Mouse (Mus musculus) ES-Bruce4 (cell line): ENCODE data around the gene Kcnj1. TPM values are rescaled to one million over a fixed set of nuclear protein-coding genes. Genes with fewer than 3 reads are reported as not detected.

Experiments
- H3K27ac ChIP-seq: 2 replicates; pipeline ENCODE4 v1.5.1; 2012; ENCODE audit warnings: low read length, inconsistent platforms; ENCODE audit not compliant: insufficient read depth
- H3K27me3 ChIP-seq: 2 replicates; pipeline ENCODE4 v1.6.1; 2012; ENCODE audit warnings: mild to moderate bottlenecking, low read length, inconsistent platforms; ENCODE audit not compliant: control insufficient read depth, poor library complexity, insufficient read depth, severe bottlenecking
- H3K36me3 ChIP-seq: 2 replicates; pipeline ENCODE4 v1.6.1; 2012; ENCODE audit warnings: inconsistent platforms, mild to moderate bottlenecking, low read length, moderate library complexity; ENCODE audit not compliant: control insufficient read depth, poor library complexity, insufficient read depth, severe bottlenecking
- H3K4me1 ChIP-seq: one replicate; pipeline ENCODE4 v1.8.1; 2011; ENCODE audit warnings: low read length; ENCODE audit not compliant: control insufficient read depth, insufficient read depth
- H3K4me3 ChIP-seq: 2 replicates; pipeline ENCODE4 v1.5.1; 2011; ENCODE audit warnings: low read depth, mild to moderate bottlenecking, low read length
- H3K9ac ChIP-seq: 2 replicates; pipeline ENCODE4 v1.6.1; 2012; ENCODE audit warnings: low read depth, mild to moderate bottlenecking, inconsistent platforms; ENCODE audit not compliant: poor library complexity, severe bottlenecking
- H3K9me3 ChIP-seq: replicated peaks from 2 replicates; pipeline ENCODE4 v1.6.1; 2012; ENCODE audit warnings: mild to moderate bottlenecking, low read length, inconsistent platforms; ENCODE audit not compliant: control insufficient read depth, poor library complexity, insufficient read depth, severe bottlenecking
- CTCF ChIP-seq: IDR thresholded peaks from one replicate; pipeline ENCODE4 v1.8.1; 2011; ENCODE audit warnings: low read depth, low read length
- EP300 ChIP-seq: IDR thresholded peaks from 2 replicates; pipeline ENCODE4 v1.6.1; 2011; ENCODE audit warnings: low read depth, low read length; ENCODE audit not compliant: insufficient read depth
- POLR2A ChIP-seq: IDR thresholded peaks from one replicate; pipeline ENCODE4 v1.8.1; 2011; ENCODE audit warnings: low read length; ENCODE audit not compliant: insufficient read depth
- polyA plus RNA-seq: library from polyadenylated mRNA; stranded (reverse); fragments of >200 nt; gene quantifications from 2 replicates; pipeline ENCODE4 v1.2.4, GENCODE M21; 2011; ENCODE audit warnings: low read depth; ENCODE audit not compliant: missing spikeins, insufficient read depth, insufficient read length

Gene Kcnj1
- polyA plus RNA-seq, 1 experiment, result not detected

DNA sequence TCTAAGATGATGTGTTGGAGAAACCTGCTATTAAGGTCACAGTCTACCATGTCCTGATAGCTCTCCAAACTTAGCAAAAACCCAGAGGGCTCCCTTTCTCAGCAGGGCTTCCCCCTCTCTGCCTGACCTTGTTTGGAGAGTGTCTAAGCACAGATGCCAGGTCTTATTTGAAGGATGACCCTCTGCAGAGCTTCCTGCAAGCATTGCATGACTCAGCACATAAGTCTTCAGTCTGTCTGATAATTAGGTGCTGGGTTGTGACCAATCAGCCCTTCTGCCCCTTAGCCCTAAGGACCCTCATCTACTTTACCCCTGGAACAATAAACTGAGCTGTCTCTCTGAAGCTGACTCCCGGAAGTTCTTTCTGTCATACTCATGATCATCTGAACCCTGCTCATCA is 11.5 kb upstream of the Kcnj1 start:
- Histone ChIP-seq H3K27me3 (no peaks in the 10 kb centered on the region), H3K4me1 (no peaks in the 10 kb centered on the region), H3K9me3 (no peaks in the 10 kb centered on the region), H3K4me3 (no peak overlapping the region), H3K36me3 (no peaks in the 10 kb centered on the region), H3K27ac (no peak overlapping the region), H3K9ac (no peak overlapping the region)
- TF ChIP-seq EP300, result no peak
- TF ChIP-seq POLR2A, result no peak
- no peak for TF ChIP-seq CTCF

DNA sequence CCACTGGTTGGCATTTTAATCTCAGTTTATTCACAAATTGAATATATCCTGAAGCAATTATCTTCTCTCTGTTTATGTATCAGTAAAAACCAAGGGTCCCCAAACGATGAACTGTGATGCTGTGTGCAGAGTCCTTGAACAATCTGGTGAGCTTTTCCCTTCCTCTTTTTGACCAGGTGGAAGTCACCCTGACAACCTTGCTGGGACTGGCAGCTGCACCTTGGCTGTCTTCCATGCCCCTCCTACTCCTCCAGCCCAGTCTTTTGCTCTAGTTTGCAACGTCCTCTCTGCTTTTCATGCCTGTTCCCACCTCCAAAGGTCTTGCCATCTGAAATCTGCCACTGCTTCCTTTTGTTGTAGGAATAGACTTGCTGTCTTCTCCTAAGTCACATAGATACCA is 3.5 kb upstream of the Kcnj1 start:
- H3K27me3 ChIP-seq, result no peaks in the 10 kb centered on the region
- no peak overlapping the region for H3K27ac ChIP-seq
- H3K4me1 ChIP-seq, result peaks cover 8% of the 10 kb centered on the region
- no peaks in the 10 kb centered on the region for H3K36me3 ChIP-seq
- no peak overlapping the region for H3K4me3 ChIP-seq
- no peak overlapping the region for H3K9ac ChIP-seq
- TF ChIP-seq EP300, result no peak
- TF ChIP-seq POLR2A, result no peak
- no peak for TF ChIP-seq CTCF
- H3K9me3 ChIP-seq, result no peaks in the 10 kb centered on the region

DNA sequence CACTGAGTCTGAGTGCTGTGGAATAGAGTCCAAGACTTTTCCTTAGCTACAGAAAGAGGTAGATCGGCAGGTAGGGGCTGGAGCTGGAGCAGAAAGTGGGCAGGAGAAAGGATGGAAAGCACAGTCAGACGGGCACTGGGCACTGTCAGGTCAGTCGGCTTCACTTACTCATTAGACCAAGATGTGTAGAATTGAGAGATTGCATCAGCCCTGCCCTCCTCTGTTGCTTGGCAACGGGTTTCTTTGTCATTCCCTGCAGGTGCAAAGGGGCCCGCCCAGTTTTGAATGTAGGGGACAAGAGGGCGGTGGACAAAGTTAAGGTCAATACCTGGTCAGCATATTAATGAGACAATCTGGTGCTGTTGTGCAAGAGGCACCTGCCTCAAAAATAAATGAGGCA is 2.9 kb upstream of the Kcnj1 start:
- H3K27ac ChIP-seq, result 0 out of 2 replicates have a peak overlapping the region, but pooled peaks have one; percentile 2
- no peaks in the 10 kb centered on the region for H3K9me3 ChIP-seq
- H3K4me1 ChIP-seq, result peaks cover 8% of the 10 kb centered on the region
- no peak for TF ChIP-seq POLR2A
- TF ChIP-seq CTCF, result no peak
- TF ChIP-seq EP300, result peak; percentile 85; the same call in 1 of the 2 replicates
- no peaks in the 10 kb centered on the region for H3K27me3 ChIP-seq
- H3K36me3 ChIP-seq, result no peaks in the 10 kb centered on the region
- no peak overlapping the region for H3K9ac ChIP-seq
- H3K4me3 ChIP-seq, result no peak overlapping the region; the same call in 1 of the 2 replicates

DNA sequence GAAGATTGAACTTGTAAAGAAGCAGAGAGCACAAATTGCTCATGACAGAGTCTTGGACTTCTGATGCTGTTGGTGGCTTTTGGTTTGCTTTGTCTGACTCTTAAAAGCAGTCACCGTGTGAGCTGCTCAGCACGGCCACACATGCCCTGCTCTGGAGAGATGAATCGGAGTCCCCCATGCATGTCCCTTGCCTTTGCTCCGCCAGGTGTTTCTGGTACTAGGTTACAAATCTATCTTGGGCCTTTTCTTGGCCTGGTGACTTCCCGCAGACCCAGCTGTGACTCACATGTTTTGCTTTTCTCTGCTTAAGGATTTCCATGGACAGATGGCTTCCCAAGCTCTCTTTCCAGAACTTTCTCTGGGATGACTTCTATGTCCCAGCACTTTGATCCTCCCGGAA is 1.4 kb downstream of the Kcnj1 start:
- no peak overlapping the region for H3K27ac ChIP-seq
- no peak for TF ChIP-seq POLR2A
- no peak for TF ChIP-seq EP300
- TF ChIP-seq CTCF, result no peak
- H3K9me3 ChIP-seq, result no peaks in the 10 kb centered on the region
- no peak overlapping the region for H3K9ac ChIP-seq
- no peaks in the 10 kb centered on the region for H3K36me3 ChIP-seq
- H3K27me3 ChIP-seq, result no peaks in the 10 kb centered on the region
- no peak overlapping the region for H3K4me3 ChIP-seq
- peaks cover 4% of the 10 kb centered on the region for H3K4me1 ChIP-seq

DNA sequence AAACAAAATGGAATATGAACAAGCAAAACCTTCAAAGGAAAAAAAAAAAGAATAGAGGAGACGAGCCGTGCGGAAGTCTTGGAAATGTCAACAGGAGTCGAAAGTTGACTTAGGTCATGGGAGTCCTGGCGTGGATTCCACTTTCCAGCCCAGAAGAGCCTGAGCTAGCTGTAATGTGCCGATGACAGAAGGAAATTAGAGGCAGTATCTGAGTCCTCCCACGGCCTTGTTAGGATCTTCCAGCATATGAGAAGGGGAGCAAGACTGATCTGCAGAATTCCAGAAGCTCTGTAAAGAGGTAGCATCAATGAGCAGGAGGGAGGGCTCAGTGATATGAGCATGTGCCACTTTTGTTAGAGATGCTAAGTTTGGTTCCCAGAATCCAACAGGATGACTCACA is 3.7 kb downstream of the Kcnj1 start:
- Histone ChIP-seq H3K27me3 (no peaks in the 10 kb centered on the region), H3K4me3 (no peak overlapping the region), H3K27ac (no peak overlapping the region), H3K36me3 (no peaks in the 10 kb centered on the region), H3K9ac (no peak overlapping the region), H3K4me1 (no peaks in the 10 kb centered on the region), H3K9me3 (no peaks in the 10 kb centered on the region)
- TF ChIP-seq EP300, result no peak
- no peak for TF ChIP-seq POLR2A
- no peak for TF ChIP-seq CTCF

DNA sequence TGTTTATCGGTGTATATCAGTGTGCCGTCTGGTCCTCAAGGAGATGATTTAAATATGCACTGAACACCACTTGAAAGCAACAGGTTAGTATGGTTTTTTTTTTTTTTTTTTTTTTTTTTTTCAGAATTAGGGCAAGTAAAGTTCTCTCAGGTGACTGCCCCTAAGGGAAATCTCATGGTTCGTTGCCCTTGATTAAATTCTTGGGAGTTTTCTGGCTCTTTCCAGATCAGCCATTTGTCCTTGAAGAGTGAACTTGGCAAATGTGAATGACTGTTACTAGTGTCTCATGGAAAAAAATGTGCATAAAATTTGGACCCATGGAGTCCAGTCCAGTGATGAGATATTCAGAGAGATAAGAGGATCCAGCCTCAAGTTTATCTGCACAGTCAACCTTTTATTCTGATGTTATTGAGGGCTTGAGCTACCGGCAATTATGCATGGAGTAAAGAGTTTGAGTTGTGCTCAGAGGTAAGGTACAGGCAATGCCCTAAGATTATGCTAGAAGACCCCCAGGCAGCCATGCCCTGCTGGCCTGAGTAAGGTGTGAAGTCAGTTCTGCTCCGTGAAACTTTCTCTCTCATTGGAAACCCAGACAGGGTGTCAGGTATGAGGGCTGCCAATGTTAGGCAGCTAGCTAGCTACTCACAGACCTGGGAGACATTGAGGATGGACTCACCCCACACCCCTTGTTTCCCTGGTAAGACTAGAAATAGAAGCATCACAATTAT is 4.7 kb downstream of the Kcnj1 start:
- H3K9ac ChIP-seq, result no peak overlapping the region
- TF ChIP-seq POLR2A (no peak), CTCF (no peak), EP300 (no peak)
- H3K9me3 ChIP-seq, result no peaks in the 10 kb centered on the region
- no peaks in the 10 kb centered on the region for H3K4me1 ChIP-seq
- no peak overlapping the region for H3K27ac ChIP-seq
- no peak overlapping the region for H3K4me3 ChIP-seq
- no peaks in the 10 kb centered on the region for H3K36me3 ChIP-seq
- no peaks in the 10 kb centered on the region for H3K27me3 ChIP-seq
